Mouse (Mus musculus) cerebellum, adult 2 months (tissue): Measurements from ENCODE around the gene Snd1. TPM values are rescaled to one million over a fixed set of nuclear protein-coding genes. Genes with fewer than 3 reads are reported as not detected.

Experiments used
- DNase-seq, 2 experiments: peaks; one replicate each; pipeline ENCODE4 v3.0.0; 2021
- H3K27ac ChIP-seq: fragments of 200-500 bp; 2 replicates; pipeline ENCODE4 v1.5.1; 2012; ENCODE audit warnings: low read length, control low read depth, inconsistent platforms; ENCODE audit not compliant: insufficient read depth
- H3K27me3 ChIP-seq: fragments of 200-500 bp; 2 replicates; pipeline ENCODE4 v1.6.1; 2012; ENCODE audit warnings: inconsistent platforms, mild to moderate bottlenecking, low read length, moderate library complexity; ENCODE audit not compliant: control insufficient read depth, insufficient read depth
- H3K4me1 ChIP-seq: fragments of 200-500 bp; 2 replicates; pipeline ENCODE4 v1.6.1; 2011; ENCODE audit warnings: low read length; ENCODE audit not compliant: control insufficient read depth, insufficient read depth
- H3K4me3 ChIP-seq: fragments of 200-500 bp; replicated peaks from 2 replicates; pipeline ENCODE3; 2011; ENCODE audit warnings: mild to moderate bottlenecking, low read depth, low read length, control low read depth; ENCODE audit not compliant: insufficient read depth
- CTCF ChIP-seq: fragments of 200-500 bp; IDR thresholded peaks from 2 replicates; pipeline ENCODE4 v1.5.1; 2011; ENCODE audit warnings: low read depth, mild to moderate bottlenecking, control low read depth, low read length, moderate library complexity, borderline replicate concordance; ENCODE audit not compliant: insufficient read depth
- POLR2A ChIP-seq: fragments of 200-500 bp; IDR thresholded peaks from 2 replicates; pipeline ENCODE4 v1.6.1; 2011; ENCODE audit warnings: low read length, control low read depth, borderline replicate concordance; ENCODE audit not compliant: insufficient read depth
- WGBS: fragments of 180-500 bp; shearing (Covaris S2); methylation state at CpG from one replicate; pipeline ENCODE4 v1.1.7; 2018; 5-methylcytosine and 5-hydroxymethylcytosine counted together
- polyA plus RNA-seq: library from polyadenylated mRNA; depleted of rRNA; stranded (reverse); fragments of >200 nt; gene quantifications from 2 replicates; pipeline ENCODE4 v1.2.3, GENCODE M21; 2012

Gene Snd1
- polyA plus RNA-seq, 1 experiment, result 57.0 TPM

DNA sequence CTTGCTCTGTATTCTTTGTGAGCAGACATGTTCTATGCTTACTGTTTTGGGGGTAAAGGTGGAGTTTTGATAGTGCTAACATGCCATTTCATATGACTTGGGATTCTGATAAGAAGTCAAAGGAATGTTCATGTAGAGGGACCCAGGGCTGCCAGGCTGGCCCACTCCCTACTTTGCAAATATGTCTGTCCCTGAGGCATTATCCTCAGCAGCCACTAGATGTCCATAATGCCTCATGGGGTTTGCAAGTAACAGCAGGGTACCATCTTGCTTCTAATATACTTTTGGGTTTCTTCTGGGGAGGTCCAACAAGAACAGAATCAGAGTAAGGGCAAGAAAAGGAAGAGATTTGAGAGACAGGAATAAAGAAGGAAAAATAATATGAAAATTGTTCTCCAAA, 361.7 kb downstream of the Snd1 start:
- Histone ChIP-seq H3K27me3 (no peaks in the 10 kb centered on the region), H3K4me1 (no peaks in the 10 kb centered on the region; the same call in 1 of the 2 replicates), H3K4me3 (no peak overlapping the region), H3K27ac (no peak overlapping the region)
- TF ChIP-seq POLR2A (no peak), CTCF (peak; percentile 49)
- no peak for DNase-seq

DNA sequence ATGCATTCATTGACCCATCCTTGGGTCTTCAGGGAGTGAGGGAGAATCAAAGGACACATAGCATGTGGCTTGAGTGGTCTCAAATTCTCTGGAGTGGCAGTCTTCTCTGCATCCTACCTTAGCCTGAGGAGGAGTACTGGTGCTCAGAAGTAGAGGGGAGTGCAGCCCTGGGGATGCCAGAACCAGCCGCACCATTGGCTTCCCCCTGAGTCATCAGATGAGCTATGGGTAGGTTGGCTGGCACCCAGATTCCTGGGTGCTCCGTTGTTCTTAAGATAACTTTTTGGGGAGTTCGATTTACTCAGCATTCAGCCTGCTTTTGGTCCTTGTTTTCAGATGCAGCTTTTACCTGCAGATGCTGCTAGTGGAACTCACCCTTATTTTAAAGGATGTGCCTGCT, 366.6 kb downstream of the Snd1 start:
- no peak for TF ChIP-seq CTCF
- no peak for TF ChIP-seq POLR2A
- Histone ChIP-seq H3K4me1 (no peaks in the 10 kb centered on the region; the same call in 1 of the 2 replicates), H3K27ac (no peak overlapping the region), H3K27me3 (no peaks in the 10 kb centered on the region), H3K4me3 (no peak overlapping the region)
- 52% methylated on average over 3 of the region's 3 CpGs for whole genome bisulfite sequencing
- no peak for DNase-seq

DNA sequence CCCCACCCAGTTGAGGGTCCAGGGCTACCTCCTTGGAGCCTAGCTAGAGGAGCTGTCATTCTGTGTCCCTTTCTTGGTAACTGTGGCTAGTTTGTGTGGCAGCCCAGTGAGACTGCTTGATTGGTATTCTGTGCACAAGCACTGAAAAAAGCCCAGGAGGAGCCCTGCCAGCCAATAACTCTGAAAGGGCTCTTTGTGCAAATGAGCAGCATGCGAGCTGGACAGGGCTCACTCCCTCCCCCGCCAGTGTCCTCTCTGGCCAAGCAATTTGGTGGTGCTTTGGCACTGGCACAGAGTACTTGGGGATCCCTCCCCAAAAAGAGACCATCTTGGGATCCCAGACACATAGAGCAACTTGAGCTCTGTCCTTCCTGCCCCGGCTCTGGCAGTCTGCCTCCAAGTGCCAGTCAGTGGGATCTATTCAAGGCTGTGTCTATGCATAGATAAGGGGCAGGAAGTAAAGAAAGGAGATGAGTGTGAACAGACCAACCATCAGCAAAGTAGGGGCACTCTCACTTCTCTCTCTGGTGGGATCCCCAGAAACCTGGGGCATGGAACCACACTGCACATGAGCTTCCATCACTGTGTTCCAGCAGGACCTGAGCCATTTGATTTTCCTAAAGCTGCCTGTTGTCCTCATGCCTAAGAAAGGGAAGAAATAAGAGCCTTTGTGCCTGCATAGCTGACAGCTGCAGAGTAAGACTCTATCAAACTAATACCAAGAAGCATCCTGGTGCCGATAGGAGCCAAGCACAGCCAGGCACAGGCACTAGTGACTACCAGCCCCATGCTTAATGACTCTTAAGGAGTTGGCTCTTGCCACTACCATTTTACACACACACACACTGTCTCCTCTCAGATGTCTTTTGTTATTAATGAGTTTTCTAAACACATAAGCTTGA, 367.7 kb downstream of the Snd1 start:
- WGBS, result 66% methylated on average over 4 of the region's 4 CpGs
- Histone ChIP-seq H3K27me3 (no peaks in the 10 kb centered on the region), H3K4me1 (peaks cover 2% of the 10 kb centered on the region), H3K27ac (peak overlapping the region; percentile 4; the same call in 1 of the 2 replicates), H3K4me3 (no peak overlapping the region)
- peak; percentile 39 to 64 for DNase-seq
- TF ChIP-seq POLR2A, result no peak
- TF ChIP-seq CTCF, result no peak

DNA sequence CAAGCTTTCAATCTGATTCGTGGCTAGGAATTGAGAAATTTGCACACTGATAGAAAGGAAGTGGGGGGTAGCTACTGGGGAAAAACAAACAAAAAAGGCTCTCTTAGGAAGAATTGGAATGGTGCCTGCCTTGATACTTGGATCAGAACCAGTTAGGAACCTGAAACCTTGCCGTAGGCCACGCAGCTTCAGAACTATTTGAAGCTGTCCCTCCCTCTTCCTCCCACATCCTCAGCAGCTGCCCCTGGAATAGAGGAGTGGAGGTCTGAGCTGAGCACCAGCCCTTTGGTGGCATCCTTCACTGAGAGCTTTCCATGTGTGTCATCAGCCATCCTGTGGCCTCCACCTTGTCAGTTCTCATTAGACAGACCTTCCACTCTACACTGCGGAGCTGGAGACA, 370.7 kb downstream of the Snd1 start:
- 54% methylated on average over 4 of the region's 4 CpGs for WGBS
- DNase-seq, result no peak
- Histone ChIP-seq H3K4me1 (peaks cover 14% of the 10 kb centered on the region), H3K27ac (no peak overlapping the region), H3K27me3 (no peaks in the 10 kb centered on the region), H3K4me3 (no peak overlapping the region)
- no peak for TF ChIP-seq CTCF
- no peak for TF ChIP-seq POLR2A

DNA sequence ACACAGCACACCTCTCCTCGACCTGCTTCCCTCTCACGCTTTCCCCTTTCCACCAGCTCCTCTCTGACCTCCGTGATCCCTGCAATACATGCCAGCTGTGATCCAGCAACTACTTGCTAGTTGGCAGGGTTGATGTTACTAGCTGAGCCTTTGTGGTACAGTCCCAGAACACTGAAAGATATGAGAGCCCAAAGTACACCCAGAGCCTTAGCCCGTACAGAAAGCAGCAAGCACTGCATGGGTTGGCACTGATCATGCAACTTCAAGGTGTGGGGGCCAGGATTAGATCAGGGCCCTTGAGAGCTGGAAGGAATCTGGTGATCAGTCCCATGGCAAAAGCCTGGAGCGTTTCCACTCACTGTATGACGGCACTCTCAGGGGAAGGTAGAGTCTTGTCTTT, 372.7 kb downstream of the Snd1 start:
- DNase-seq, result no peak
- no peaks in the 10 kb centered on the region for H3K27me3 ChIP-seq
- H3K4me1 ChIP-seq, result peaks cover 16% of the 10 kb centered on the region
- no peak overlapping the region for H3K27ac ChIP-seq
- no peak for TF ChIP-seq POLR2A
- 79% methylated on average over 6 of the region's 6 CpGs for WGBS
- H3K4me3 ChIP-seq, result no peak overlapping the region

DNA sequence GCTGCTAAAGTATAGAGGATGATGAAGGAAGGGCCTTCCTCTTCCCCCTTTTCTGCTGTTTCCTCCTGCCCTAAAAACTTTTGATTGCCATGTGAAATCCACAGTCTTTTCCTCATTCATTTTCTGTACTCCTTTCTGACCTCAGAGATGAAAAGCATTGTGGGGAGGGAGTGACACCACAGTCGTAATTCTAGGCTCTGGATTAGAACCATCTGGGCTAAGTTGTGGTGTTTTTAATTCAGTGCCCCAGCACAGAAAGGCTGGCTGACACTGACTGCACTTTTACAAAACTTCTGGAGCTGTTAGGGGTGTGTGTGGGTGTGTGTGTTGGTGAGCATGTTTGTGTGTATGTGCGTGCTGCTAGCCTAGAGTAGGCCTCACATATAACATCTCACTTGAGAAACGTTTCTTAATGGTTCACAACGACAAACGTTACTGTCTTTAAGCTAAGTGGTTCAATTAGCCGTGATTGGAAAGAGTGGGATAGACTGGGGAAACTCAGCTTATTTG, 373.4 kb downstream of the Snd1 start:
- 84% methylated on average over 6 of the region's 6 CpGs for WGBS
- DNase-seq, result no peak
- Histone ChIP-seq H3K4me3 (no peak overlapping the region), H3K27ac (no peak overlapping the region), H3K4me1 (peaks cover 20% of the 10 kb centered on the region), H3K27me3 (no peaks in the 10 kb centered on the region)
- TF ChIP-seq CTCF (no peak), POLR2A (no peak)

DNA sequence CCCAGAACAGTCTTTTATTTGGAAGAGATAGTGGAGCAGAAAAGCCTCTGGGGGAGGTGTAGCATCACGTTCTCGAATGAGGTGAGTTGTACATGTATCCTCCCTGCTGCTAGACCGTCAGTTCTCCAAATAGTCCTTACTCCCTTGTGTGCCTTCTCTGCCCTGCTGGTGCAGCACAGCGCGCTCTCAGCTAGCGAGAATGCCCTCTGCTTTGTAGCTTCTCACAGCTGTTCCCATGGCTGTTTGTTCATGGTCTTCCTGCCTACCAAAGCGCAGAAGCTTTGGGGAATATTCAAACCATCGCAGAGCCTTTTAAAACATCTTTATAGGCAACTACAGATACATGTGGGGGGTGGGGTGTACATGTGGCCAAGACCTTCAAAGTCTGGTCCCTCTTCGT, 374.0 kb downstream of the Snd1 start:
- Histone ChIP-seq H3K27me3 (no peaks in the 10 kb centered on the region), H3K27ac (no peak overlapping the region), H3K4me3 (no peak overlapping the region), H3K4me1 (peaks cover 21% of the 10 kb centered on the region)
- DNase-seq, result no peak
- TF ChIP-seq POLR2A, result no peak
- no peak for TF ChIP-seq CTCF
- 70% methylated on average over 9 of the region's 9 CpGs for WGBS

DNA sequence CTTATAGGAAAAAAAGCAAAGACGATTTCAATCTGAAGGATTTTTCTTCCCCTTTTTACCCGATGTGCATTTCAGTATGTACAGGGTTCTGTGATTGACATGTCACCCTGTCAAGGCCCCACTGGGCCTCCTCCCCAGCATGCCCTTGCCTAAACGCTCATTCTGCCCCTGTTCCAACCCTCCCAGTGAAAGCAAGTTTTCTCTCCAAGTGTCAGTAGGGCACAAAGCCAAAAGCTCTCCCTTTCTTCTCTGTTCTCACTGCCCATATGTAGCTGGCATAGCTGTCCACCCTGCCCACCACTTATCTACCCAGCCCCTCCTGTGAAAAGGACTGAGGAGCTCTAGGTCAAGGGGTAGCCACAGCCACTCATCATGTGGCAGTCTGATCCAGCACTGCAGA, 374.4 kb downstream of the Snd1 start:
- WGBS, result 33% methylated on average over 3 of the region's 3 CpGs
- TF ChIP-seq POLR2A (no peak), CTCF (no peak)
- H3K27me3 ChIP-seq, result no peaks in the 10 kb centered on the region
- no peak for DNase-seq
- H3K4me3 ChIP-seq, result no peak overlapping the region
- H3K27ac ChIP-seq, result no peak overlapping the region
- peaks cover 21% of the 10 kb centered on the region for H3K4me1 ChIP-seq
